Mouse (Mus musculus) embryonic facial prominence, embryonic 12.5 days (tissue): ENCODE data around the gene Nrsn2. TPM values are rescaled to one million over a fixed set of nuclear protein-coding genes. Genes with fewer than 3 reads are reported as not detected.

Source experiments
- ATAC-seq: fragments of 200-750 bp; cut with Nextera tagmentation; 2 replicates; pipeline ENCODE4 v1.8.0; 2017; ENCODE audit not compliant: insufficient number of reproducible peaks, insufficient read depth, low FRiP score, low TSS enrichment
- H3K27ac ChIP-seq: fragments of 300-500 bp; sonication (generic); 2 replicates; pipeline ENCODE4 v1.5.1; 2016; ENCODE audit warnings: mild to moderate bottlenecking
- H3K27me3 ChIP-seq: fragments of 300-500 bp; sonication (generic); 2 replicates; pipeline ENCODE4 v1.6.1; 2016; ENCODE audit warnings: mild to moderate bottlenecking, moderate library complexity
- H3K36me3 ChIP-seq: fragments of 300-500 bp; sonication (generic); 2 replicates; pipeline ENCODE4 v1.6.1; 2016; ENCODE audit warnings: mild to moderate bottlenecking
- H3K4me1 ChIP-seq: fragments of 300-500 bp; sonication (generic); 2 replicates; pipeline ENCODE4 v1.6.1; 2016
- H3K4me2 ChIP-seq: fragments of 300-500 bp; sonication (generic); replicated peaks from 2 replicates; pipeline ENCODE4 v1.6.1; 2016; ENCODE audit warnings: mild to moderate bottlenecking, moderate library complexity
- H3K4me3 ChIP-seq: fragments of 300-500 bp; sonication (generic); 2 replicates; pipeline ENCODE4 v1.5.1; 2016; ENCODE audit warnings: mild to moderate bottlenecking
- H3K9ac ChIP-seq: fragments of 300-500 bp; sonication (generic); 2 replicates; pipeline ENCODE4 v1.6.1; 2016; ENCODE audit warnings: mild to moderate bottlenecking, moderate library complexity
- H3K9me3 ChIP-seq: fragments of 300-500 bp; sonication (generic); 2 replicates; pipeline ENCODE4 v1.6.1; 2016; ENCODE audit warnings: mild to moderate bottlenecking, moderate library complexity
- WGBS: fragments of 180-500 bp; shearing (Covaris S2); methylation state at CpG from one replicate; pipeline ENCODE4 v1.1.7; 2016; 5-methylcytosine and 5-hydroxymethylcytosine counted together
- polyA plus RNA-seq: library from polyadenylated mRNA; unstranded; fragments of >200 nt; fragmentation: Nextera tagmentation; extraction: Ambion mirVana; gene quantifications from 2 replicates; pipeline ENCODE4 v1.2.1, GENCODE M21; 2016

Gene Nrsn2
- 4.3 and 4.9 TPM in 2 replicates for polyA plus RNA-seq

GRCm38 (mm10) chr2:152376345-152376741 is at the start of gene Nrsn2:
Gene Nrsn2, minus strand, starts transcription at chr2:152376638.
- Histone ChIP-seq H3K9ac (peak within 1 kb of the TSS; percentile 24; the same call in 1 of the 2 replicates), H3K9me3 (no peaks in the 10 kb centered on the region), H3K36me3 (no peaks in the 10 kb centered on the region), H3K27ac (peak within 1 kb of the TSS; percentile 36; the same call in 1 of the 2 replicates), H3K4me2 (peak within 1 kb of the TSS; percentile 54), H3K4me3 (peak within 1 kb of the TSS; percentile 25), H3K4me1 (peaks cover 15% of the 10 kb centered on the region), H3K27me3 (peaks cover 21% of the 10 kb centered on the region; the same call in 1 of the 2 replicates)
- ATAC-seq = peak; percentile 72
- under 1% methylated on average over 16 of the region's 16 CpGs for WGBS

- Histone ChIP-seq H3K4me2 (peak overlapping the region; percentile 93), H3K9ac (no peak overlapping the region), H3K9me3 (no peaks in the 10 kb centered on the region), H3K36me3 (no peaks in the 10 kb centered on the region), H3K4me3 (no peak overlapping the region), H3K27me3 (no peaks in the 10 kb centered on the region), H3K4me1 (peaks cover 21% of the 10 kb centered on the region), H3K27ac (peak overlapping the region; percentile 98; the same call in 1 of the 2 replicates)
- WGBS = 96% methylated on average over 3 of the region's 3 CpGs
- no peak for ATAC-seq
These were observed 39.3 kb upstream of the Nrsn2 start for GRCm38 (mm10) chr2:152415786-152416185.

- Histone ChIP-seq H3K4me1 (peaks cover 26% of the 10 kb centered on the region), H3K9me3 (no peaks in the 10 kb centered on the region), H3K27me3 (no peaks in the 10 kb centered on the region), H3K4me3 (peak within 1 kb of the TSS; percentile 96), H3K36me3 (no peaks in the 10 kb centered on the region), H3K9ac (peak within 1 kb of the TSS; percentile 98), H3K27ac (peak within 1 kb of the TSS; percentile 98), H3K4me2 (peak within 1 kb of the TSS; percentile 93)
- 19% methylated on average over 4 of the region's 4 CpGs for WGBS
- ATAC-seq = no peak
These were observed 38.8 kb upstream of the Nrsn2 start, which contains the start of gene 6820408C15Rik for GRCm38 (mm10) chr2:152415287-152415686. Gene 6820408C15Rik, plus strand, starts transcription at chr2:152415587.

DNA sequence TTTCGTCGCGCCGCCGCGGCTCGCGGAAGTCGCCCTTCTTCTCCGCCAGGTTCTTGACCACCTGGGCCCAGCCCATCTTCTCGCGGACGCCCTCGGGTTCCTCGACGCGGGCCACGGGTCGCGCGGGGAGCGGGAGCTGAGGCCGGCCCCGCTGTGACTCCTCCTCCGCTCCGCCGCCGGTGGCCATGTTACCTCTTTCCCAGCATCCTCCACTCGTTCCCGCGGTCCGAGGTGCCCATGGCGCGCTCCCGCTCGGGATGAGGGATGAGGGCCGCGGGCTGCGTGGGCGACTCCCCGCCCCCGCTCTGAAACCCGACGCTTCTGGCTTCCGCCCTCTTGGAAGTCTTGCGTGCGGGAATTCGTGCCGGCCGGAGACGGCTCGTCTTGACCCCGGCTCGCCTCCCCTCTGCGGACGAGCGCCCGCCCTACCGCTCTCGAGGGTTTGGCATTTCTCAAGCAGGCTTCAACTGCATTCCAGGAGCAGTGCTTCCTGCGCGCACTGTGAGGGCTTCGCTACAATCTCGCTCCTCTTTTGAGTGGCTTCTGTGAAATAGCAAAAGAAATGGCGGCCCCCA is 38.2 kb upstream of the Nrsn2 start, which contains the start of gene Zcchc3:
Zcchc3 (minus strand) TSS at position 437 of the 575 bp plus-strand sequence.
- peak; percentile 76 for ATAC-seq
- no peaks in the 10 kb centered on the region for H3K27me3 ChIP-seq
- WGBS = under 1% methylated on average over 60 of the region's 65 CpGs
- peaks cover 33% of the 10 kb centered on the region for H3K4me1 ChIP-seq
- peak within 1 kb of the TSS; percentile 98 for H3K27ac ChIP-seq
- peak within 1 kb of the TSS; percentile 96 for H3K4me3 ChIP-seq
- no peaks in the 10 kb centered on the region for H3K36me3 ChIP-seq
- H3K9ac ChIP-seq = peak within 1 kb of the TSS; percentile 98
- peak within 1 kb of the TSS; percentile 93 for H3K4me2 ChIP-seq
- H3K9me3 ChIP-seq = no peaks in the 10 kb centered on the region

GRCm38 (mm10) chr2:152413765-152414584 is 37.5 kb upstream of the Nrsn2 start:
- H3K4me3 ChIP-seq = peak overlapping the region; percentile 96
- H3K27me3 ChIP-seq = no peaks in the 10 kb centered on the region
- H3K9ac ChIP-seq = peak overlapping the region; percentile 98
- no peaks in the 10 kb centered on the region for H3K9me3 ChIP-seq
- under 1% methylated on average over 75 of the region's 86 CpGs for WGBS
- no peak for ATAC-seq
- peak overlapping the region; percentile 93 for H3K4me2 ChIP-seq
- H3K4me1 ChIP-seq = peaks cover 39% of the 10 kb centered on the region
- H3K36me3 ChIP-seq = no peaks in the 10 kb centered on the region
- peak overlapping the region; percentile 98 for H3K27ac ChIP-seq

GRCm38 (mm10) chr2:152413158-152413764 is 36.8 kb upstream of the Nrsn2 start:
- WGBS = 1% methylated on average over 21 of the region's 21 CpGs

GRCm38 (mm10) chr2:152412526-152413157 is 36.2 kb upstream of the Nrsn2 start:
- no peaks in the 10 kb centered on the region for H3K27me3 ChIP-seq
- peaks cover 39% of the 10 kb centered on the region for H3K4me1 ChIP-seq
- no peak for ATAC-seq
- H3K27ac ChIP-seq = peak overlapping the region; percentile 98
- H3K36me3 ChIP-seq = no peaks in the 10 kb centered on the region
- H3K4me2 ChIP-seq = peak overlapping the region; percentile 93
- peak overlapping the region; percentile 96 for H3K4me3 ChIP-seq
- 1% methylated on average over 15 of the region's 15 CpGs for WGBS
- peak overlapping the region; percentile 98 for H3K9ac ChIP-seq
- no peaks in the 10 kb centered on the region for H3K9me3 ChIP-seq

More at GRCm38 (mm10) chr2:152413158-152413764, 36.8 kb upstream of the Nrsn2 start:
- H3K4me1 ChIP-seq = peaks cover 39% of the 10 kb centered on the region
- peak overlapping the region; percentile 96 for H3K4me3 ChIP-seq
- peak overlapping the region; percentile 98 for H3K9ac ChIP-seq
- H3K36me3 ChIP-seq = no peaks in the 10 kb centered on the region
- H3K4me2 ChIP-seq = peak overlapping the region; percentile 93
- peak overlapping the region; percentile 98 for H3K27ac ChIP-seq
- ATAC-seq = no peak
- no peaks in the 10 kb centered on the region for H3K27me3 ChIP-seq
- no peaks in the 10 kb centered on the region for H3K9me3 ChIP-seq

DNA sequence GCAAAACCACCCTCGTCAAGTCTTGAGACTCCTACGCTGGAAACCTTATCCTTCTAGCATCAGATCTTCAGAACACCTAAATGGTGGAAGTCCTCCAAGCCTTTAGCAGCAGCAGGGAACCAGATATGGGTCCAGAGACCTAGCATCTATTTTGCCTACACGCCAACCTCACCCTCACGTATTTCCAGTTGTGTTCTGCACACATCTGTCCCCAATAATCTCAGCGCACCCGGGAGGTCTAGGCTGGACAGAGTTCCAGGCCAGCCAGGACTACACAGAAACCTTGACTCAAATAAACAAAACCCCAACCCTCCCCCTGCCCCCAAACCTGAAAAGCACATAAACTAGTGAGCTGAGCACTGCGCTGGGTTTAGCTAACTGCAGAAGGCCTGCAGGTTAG is 35.0 kb upstream of the Nrsn2 start:
- ATAC-seq = no peak; the same call in 1 of the 2 replicates
- WGBS = 1% methylated on average over 7 of the region's 7 CpGs
- Histone ChIP-seq H3K4me2 (peak overlapping the region; percentile 93), H3K9ac (peak overlapping the region; percentile 98), H3K9me3 (no peaks in the 10 kb centered on the region), H3K4me3 (peak overlapping the region; percentile 96), H3K27ac (peak overlapping the region; percentile 98), H3K27me3 (no peaks in the 10 kb centered on the region), H3K4me1 (peaks cover 41% of the 10 kb centered on the region), H3K36me3 (no peaks in the 10 kb centered on the region)

DNA sequence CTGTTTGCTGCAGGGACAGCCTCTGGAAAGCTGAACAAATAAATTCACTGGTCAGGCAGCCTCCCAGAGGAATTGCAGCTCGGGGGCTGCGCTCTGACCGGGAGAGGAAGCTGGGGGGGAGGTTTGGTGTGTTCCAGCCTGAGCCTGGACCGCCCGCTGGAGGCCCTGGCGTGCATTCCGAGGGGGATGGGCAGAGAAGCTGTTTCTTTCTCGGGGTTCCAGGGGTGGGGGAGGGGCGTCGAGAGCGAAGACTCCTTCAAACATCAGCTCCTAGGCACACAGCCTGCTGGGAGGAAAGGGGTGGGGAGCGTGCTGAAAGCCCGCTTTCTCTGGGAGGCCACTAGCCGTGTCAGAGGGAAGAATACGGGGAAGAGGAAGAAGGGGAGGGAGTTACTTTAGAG is 34.5 kb upstream of the Nrsn2 start:
- 0% methylated on average over 15 of the region's 15 CpGs for WGBS
- ATAC-seq = peak; percentile 78
- peak overlapping the region; percentile 98; the same call in 1 of the 2 replicates for H3K9ac ChIP-seq
- H3K36me3 ChIP-seq = no peaks in the 10 kb centered on the region
- H3K4me3 ChIP-seq = peak overlapping the region; percentile 96
- H3K9me3 ChIP-seq = no peaks in the 10 kb centered on the region
- H3K4me1 ChIP-seq = peaks cover 43% of the 10 kb centered on the region
- H3K4me2 ChIP-seq = peak overlapping the region; percentile 93
- peak overlapping the region; percentile 98 for H3K27ac ChIP-seq
- H3K27me3 ChIP-seq = no peaks in the 10 kb centered on the region

DNA sequence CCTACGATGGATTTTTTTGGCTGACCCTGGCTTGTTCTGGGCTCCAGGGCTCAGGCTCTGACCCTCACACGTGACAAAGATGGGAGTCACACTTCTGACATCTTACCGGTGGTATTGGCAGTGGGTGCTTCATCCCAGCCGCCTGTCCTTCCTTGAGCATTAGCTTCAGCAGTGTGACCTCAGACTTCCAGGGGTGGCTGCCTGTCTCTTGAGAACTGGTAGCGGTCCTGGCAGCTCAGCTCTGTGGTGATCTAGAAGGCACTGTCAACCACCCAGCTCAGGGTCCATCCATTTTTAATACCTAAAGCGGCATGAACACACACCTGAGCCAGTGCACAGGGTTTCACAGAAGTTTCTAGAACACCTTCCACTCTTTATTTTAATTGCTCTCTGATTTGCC is 33.3 kb upstream of the Nrsn2 start:
- H3K4me3 ChIP-seq = no peak overlapping the region
- H3K4me1 ChIP-seq = peaks cover 45% of the 10 kb centered on the region
- ATAC-seq = no peak
- H3K9me3 ChIP-seq = no peaks in the 10 kb centered on the region
- no peaks in the 10 kb centered on the region for H3K36me3 ChIP-seq
- WGBS = 72% methylated on average over 6 of the region's 6 CpGs
- no peak overlapping the region for H3K9ac ChIP-seq
- H3K27ac ChIP-seq = peak overlapping the region; percentile 98
- H3K27me3 ChIP-seq = no peaks in the 10 kb centered on the region
- H3K4me2 ChIP-seq = no peak overlapping the region

GRCm38 (mm10) chr2:152406126-152406525 is 29.7 kb upstream of the Nrsn2 start:
- H3K27me3 ChIP-seq = no peaks in the 10 kb centered on the region
- H3K4me3 ChIP-seq = peak overlapping the region; percentile 34
- peak overlapping the region; percentile 69 for H3K27ac ChIP-seq
- peak overlapping the region; percentile 42 for H3K9ac ChIP-seq
- WGBS = under 1% methylated on average over 19 of the region's 19 CpGs
- ATAC-seq = peak; percentile 94
- peak overlapping the region; percentile 58 for H3K4me2 ChIP-seq
- H3K36me3 ChIP-seq = no peaks in the 10 kb centered on the region
- H3K9me3 ChIP-seq = no peaks in the 10 kb centered on the region
- H3K4me1 ChIP-seq = peaks cover 32% of the 10 kb centered on the region
